Mouse (Mus musculus) intestine, embryonic 15.5 days (tissue): ENCODE data around the gene Gm10354. TPM values are rescaled to one million over a fixed set of nuclear protein-coding genes. Genes with fewer than 3 reads are reported as not detected.
"Not testable (repeated sequence)": the region's sequence is repeated elsewhere in the genome, so short reads cannot be mapped to it uniquely, and the experiment has no call there.

Experiments
- ATAC-seq: fragments of 200-750 bp; cut with Nextera tagmentation; 2 replicates; pipeline ENCODE4 v1.8.0; 2017; ENCODE audit warnings: moderate TSS enrichment, moderate library complexity
- H3K27ac ChIP-seq: fragments of 300-500 bp; sonication (generic); 2 replicates; pipeline ENCODE4 v1.5.1; 2015; ENCODE audit warnings: mild to moderate bottlenecking, inconsistent platforms
- H3K27me3 ChIP-seq: fragments of 300-500 bp; sonication (generic); replicated peaks from 2 replicates; pipeline ENCODE4 v1.6.1; 2015; ENCODE audit warnings: inconsistent platforms
- H3K36me3 ChIP-seq: fragments of 300-500 bp; sonication (generic); 2 replicates; pipeline ENCODE4 v1.6.1; 2015; ENCODE audit warnings: inconsistent platforms
- H3K4me1 ChIP-seq: fragments of 300-500 bp; sonication (generic); replicated peaks from 2 replicates; pipeline ENCODE4 v1.6.1; 2015; ENCODE audit warnings: inconsistent platforms
- H3K4me2 ChIP-seq: fragments of 300-500 bp; sonication (generic); replicated peaks from 2 replicates; pipeline ENCODE4 v1.6.1; 2015; ENCODE audit warnings: mild to moderate bottlenecking, inconsistent platforms
- H3K4me3 ChIP-seq: fragments of 300-500 bp; sonication (generic); replicated peaks from 2 replicates; pipeline ENCODE4 v1.5.1; 2015; ENCODE audit warnings: inconsistent platforms
- H3K9ac ChIP-seq: fragments of 300-500 bp; sonication (generic); 2 replicates; pipeline ENCODE4 v1.6.1; 2015; ENCODE audit warnings: inconsistent platforms
- H3K9me3 ChIP-seq: fragments of 300-500 bp; sonication (generic); 2 replicates; pipeline ENCODE4 v1.6.1; 2016; ENCODE audit warnings: inconsistent platforms
- WGBS: fragments of 180-500 bp; shearing (Covaris S2); methylation state at CpG from one replicate; pipeline ENCODE4 v1.1.7; 2015; 5-methylcytosine and 5-hydroxymethylcytosine counted together
- polyA plus RNA-seq: library from polyadenylated mRNA; unstranded; fragments of >200 nt; fragmentation: Nextera tagmentation; extraction: Ambion mirVana; gene quantifications from 2 replicates; pipeline ENCODE4 v1.2.1, GENCODE M21; 2015

Gm10354 gene
- polyA plus RNA-seq, 1 experiment from 2014 or later: not detected

DNA sequence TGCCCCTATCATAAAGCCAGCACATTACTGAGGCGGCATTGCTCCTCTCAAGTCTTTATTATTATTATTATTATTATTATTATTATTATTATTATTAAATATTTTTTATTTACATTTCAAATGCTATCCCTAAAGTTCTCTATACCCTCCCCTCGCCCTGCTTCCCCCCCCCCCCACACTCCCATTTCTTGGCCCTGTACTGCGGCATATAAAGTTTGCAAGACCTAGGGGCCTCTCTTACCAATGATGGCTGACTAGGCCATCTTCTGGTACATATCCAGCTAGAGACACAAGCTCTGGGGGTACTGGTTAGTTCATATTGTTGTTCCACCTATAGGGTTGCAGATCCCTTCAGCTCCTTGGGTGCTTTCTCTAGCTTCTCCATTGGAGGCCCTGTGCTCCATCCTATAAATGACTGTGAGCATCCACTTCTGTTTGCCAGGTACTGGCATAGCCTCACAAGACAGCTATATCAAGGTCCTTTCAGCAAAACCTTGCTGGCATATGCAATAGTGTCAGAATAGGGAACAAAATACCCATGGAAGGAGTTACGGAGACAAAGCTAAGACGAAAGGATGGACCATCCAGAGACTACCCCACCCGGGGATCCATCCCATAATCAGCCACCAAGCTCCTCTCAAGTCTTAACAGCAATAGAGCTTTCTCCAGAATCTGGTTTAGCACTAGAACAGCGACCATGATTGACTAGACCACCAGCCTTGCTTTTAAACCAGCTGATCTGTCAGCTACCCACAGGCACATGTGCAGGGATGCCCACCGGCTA is 11.8 kb upstream of the Gm10354 start:
- H3K36me3 ChIP-seq, H3K9me3 ChIP-seq, H3K27ac ChIP-seq, H3K27me3 ChIP-seq, H3K4me3 ChIP-seq, H3K4me1 ChIP-seq, H3K9ac ChIP-seq, ATAC-seq, H3K4me2 ChIP-seq: not testable (repeated sequence)
- 77% methylated on average over 8 of the region's 8 CpGs for WGBS

- H3K4me2 ChIP-seq, H3K9ac ChIP-seq, H3K9me3 ChIP-seq, H3K27me3 ChIP-seq, H3K27ac ChIP-seq, H3K4me1 ChIP-seq, H3K36me3 ChIP-seq, H3K4me3 ChIP-seq: not testable (repeated sequence)
- 43% methylated on average over 6 of the region's 6 CpGs for WGBS
- ATAC-seq: peak; percentile 74
Measured at GRCm38 (mm10) chr5:14986649-14987387, 8.1 kb upstream of the Gm10354 start.

DNA sequence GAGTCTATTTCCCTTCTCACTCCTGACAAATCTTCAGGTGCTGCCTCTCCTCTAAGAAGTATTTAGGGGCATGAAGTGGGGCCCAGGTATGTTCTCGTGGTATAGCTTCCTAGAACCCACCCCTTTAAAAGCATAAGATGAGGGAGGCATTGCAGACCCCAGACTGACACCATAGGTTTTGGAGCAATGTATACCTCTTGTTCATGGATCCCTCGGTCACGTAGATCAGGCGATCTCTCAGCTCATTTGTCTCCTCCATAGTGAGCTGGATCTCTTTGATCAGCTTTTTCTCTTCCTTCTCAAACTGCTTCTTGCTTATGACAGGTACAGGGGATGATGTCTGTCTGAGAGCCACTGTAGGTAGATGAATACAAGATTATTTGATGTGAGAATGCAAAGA is 1.4 kb downstream of the Gm10354 start:
- not testable (repeated sequence) for H3K9ac ChIP-seq, H3K4me1 ChIP-seq, ATAC-seq, H3K9me3 ChIP-seq, H3K4me2 ChIP-seq, H3K27me3 ChIP-seq, H3K36me3 ChIP-seq, H3K27ac ChIP-seq, H3K4me3 ChIP-seq
- WGBS: 74% methylated on average over 4 of the region's 4 CpGs

GRCm38 (mm10) chr5:14975294-14975693 is 3.4 kb downstream of the Gm10354 start:
- not testable (repeated sequence) for H3K4me3 ChIP-seq, ATAC-seq, H3K9ac ChIP-seq, H3K4me1 ChIP-seq, H3K9me3 ChIP-seq, H3K4me2 ChIP-seq, H3K27ac ChIP-seq, H3K27me3 ChIP-seq, H3K36me3 ChIP-seq
- WGBS: 68% methylated on average over 3 of the region's 4 CpGs

- not testable (repeated sequence) for H3K9me3 ChIP-seq, H3K27me3 ChIP-seq, H3K9ac ChIP-seq, H3K27ac ChIP-seq, H3K36me3 ChIP-seq, ATAC-seq, H3K4me2 ChIP-seq, H3K4me1 ChIP-seq, H3K4me3 ChIP-seq
- 79% methylated on average over 3 of the region's 3 CpGs for WGBS
Measured at GRCm38 (mm10) chr5:14972841-14973240, 5.9 kb downstream of the Gm10354 start.

DNA sequence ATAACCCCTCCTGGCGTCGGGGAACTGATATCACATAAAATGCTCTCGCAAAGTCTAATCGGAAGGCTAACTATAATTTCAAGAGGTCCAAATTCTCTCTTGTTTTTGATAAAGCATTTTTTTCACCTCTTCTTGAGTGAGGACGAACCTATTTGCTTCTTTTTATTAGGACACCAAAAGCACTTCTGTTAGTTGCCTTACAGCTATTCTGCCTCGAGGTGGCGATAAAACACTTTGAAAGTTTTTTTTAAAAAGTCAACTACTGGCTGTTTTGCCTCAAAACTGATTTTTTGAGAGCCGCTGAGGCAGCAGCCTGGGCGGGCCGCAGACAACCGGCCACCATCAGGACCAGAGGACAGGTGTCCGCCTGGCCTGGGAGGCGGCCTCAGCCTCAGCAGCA is 14.9 kb downstream of the Gm10354 start:
- H3K9ac ChIP-seq, H3K27ac ChIP-seq, H3K27me3 ChIP-seq, ATAC-seq, H3K9me3 ChIP-seq, H3K4me1 ChIP-seq, H3K4me2 ChIP-seq, H3K36me3 ChIP-seq, H3K4me3 ChIP-seq: not testable (repeated sequence)
- WGBS: 79% methylated on average over 13 of the region's 13 CpGs

DNA sequence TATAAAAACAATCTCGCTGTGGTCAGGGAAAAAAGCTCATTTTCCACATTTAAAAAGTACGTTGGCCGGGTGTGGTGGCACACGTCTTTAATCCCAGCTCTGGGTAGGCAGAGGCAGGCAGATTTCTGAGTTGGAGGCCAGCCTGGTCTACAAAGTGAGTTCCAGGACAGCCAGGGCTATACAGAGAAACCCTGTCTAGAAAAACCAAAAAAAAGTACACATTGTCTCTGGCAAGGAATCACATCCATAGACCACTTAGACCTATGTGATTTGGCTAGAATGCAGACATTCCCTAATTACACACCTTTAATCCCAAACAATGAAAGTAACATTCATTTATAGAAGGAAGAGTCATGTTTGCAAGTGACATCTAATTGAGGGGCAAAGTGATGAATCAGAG is 17.2 kb downstream of the Gm10354 start:
- H3K9ac ChIP-seq, H3K4me2 ChIP-seq, H3K4me1 ChIP-seq, H3K27me3 ChIP-seq, H3K4me3 ChIP-seq, H3K9me3 ChIP-seq, H3K36me3 ChIP-seq, H3K27ac ChIP-seq: not testable (repeated sequence)
- 83% methylated on average over 4 of the region's 4 CpGs for WGBS
- ATAC-seq: 0 out of 2 replicates have a peak, but pooled peaks have one; percentile 58

DNA sequence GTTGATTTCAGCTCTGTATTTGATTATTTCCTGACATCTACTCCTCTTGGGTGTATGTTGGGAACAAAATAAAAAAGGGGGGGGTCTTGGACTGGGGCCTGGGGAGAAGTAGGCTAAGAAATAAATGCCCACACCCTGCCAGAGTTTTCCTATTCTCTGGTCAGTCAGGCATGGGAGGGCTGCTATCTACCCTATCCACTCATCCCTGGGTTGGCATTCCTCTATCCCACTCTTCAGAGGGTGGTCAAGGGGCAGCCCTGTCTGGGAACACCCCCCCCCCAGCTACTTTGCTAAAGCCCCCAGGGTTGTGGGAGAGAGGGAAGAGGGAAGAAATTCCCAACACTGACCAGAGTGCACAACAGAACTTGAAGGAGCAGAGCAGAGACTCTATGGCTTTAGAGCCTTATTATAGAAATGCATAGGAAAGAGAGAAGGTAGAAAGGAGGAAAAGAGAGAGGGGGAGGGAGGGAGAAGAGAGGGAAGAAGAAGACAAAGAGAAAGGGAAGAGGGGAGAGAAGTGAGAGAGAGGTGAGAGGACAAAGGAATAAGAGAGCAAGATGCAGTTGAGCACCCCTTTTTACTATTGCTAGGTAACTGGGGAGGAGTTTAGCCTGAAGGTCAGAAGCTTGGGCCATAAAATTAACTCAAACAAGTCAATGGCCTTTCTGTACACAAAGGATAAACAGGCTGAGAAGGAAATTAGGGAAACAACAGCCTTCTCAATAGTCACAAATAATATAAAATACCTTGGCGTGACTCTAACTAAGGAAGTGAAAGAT is 22.6 kb downstream of the Gm10354 start:
- WGBS: 68% methylated on average over 1 of the region's 1 CpGs
- not testable (repeated sequence) for H3K27me3 ChIP-seq, H3K27ac ChIP-seq, H3K9me3 ChIP-seq, H3K4me3 ChIP-seq, H3K4me1 ChIP-seq, H3K36me3 ChIP-seq, ATAC-seq, H3K9ac ChIP-seq, H3K4me2 ChIP-seq

- H3K36me3 ChIP-seq, H3K27ac ChIP-seq, H3K4me1 ChIP-seq, H3K9ac ChIP-seq, H3K27me3 ChIP-seq, ATAC-seq, H3K4me2 ChIP-seq, H3K9me3 ChIP-seq, H3K4me3 ChIP-seq: not testable (repeated sequence)
Measured at GRCm38 (mm10) chr5:14953587-14953986, 25.1 kb downstream of the Gm10354 start.

DNA sequence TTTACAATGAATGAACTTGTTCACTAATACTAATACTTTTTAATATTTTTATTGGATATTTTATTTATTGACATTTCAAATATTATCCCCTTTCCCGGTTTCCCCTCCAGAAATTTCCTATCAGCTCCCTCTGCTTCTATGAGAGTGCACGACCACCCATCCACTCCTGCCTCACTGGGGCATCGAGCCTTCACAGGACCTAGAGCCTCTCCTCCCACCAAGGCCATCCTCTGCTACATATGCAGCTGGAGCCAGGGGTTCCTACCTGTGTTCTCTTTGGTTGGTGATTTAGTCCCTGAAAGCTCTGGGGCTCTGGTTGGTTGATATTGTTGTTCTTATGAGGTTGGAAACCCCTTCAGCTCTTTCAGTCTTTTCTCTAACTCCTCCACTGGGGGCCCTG is 26.0 kb downstream of the Gm10354 start:
- H3K4me3 ChIP-seq, H3K4me2 ChIP-seq, H3K27ac ChIP-seq, H3K4me1 ChIP-seq, H3K27me3 ChIP-seq, H3K9ac ChIP-seq, H3K36me3 ChIP-seq, ATAC-seq, H3K9me3 ChIP-seq: not testable (repeated sequence)
- WGBS: 70% methylated on average over 3 of the region's 3 CpGs

DNA sequence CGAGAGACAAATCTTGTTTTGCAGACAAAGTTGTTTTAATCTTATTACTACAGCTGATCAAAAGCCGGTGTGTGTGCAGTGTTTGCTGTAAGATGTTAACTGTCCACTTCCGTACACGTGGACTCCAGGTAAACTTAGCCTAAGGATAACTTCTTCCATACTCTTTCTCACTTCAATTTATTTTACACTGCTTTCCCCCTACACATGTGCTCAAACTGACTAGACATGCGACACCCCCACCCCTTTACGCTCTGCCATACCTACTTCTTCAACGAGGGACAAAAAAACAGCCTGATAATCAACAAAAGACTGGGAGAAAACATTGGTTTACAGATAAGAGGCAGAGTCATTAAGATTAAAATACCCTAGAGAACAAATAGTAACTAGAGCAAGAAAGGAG is 26.9 kb downstream of the Gm10354 start:
- not testable (repeated sequence) for H3K36me3 ChIP-seq, H3K4me2 ChIP-seq, H3K4me3 ChIP-seq, H3K27me3 ChIP-seq, H3K9me3 ChIP-seq, H3K4me1 ChIP-seq, H3K27ac ChIP-seq, H3K9ac ChIP-seq
- peak; percentile 53 for ATAC-seq
- WGBS: 62% methylated on average over 7 of the region's 7 CpGs

GRCm38 (mm10) chr5:14947482-14948198 is 31.1 kb downstream of the Gm10354 start:
- H3K9ac ChIP-seq, H3K27me3 ChIP-seq, H3K36me3 ChIP-seq, H3K4me1 ChIP-seq, H3K27ac ChIP-seq, H3K4me2 ChIP-seq, ATAC-seq, H3K4me3 ChIP-seq, H3K9me3 ChIP-seq: not testable (repeated sequence)
- WGBS: 53% methylated on average over 4 of the region's 4 CpGs
